Mouse (Mus musculus): ENCODE data around the gene Xpo6.

DNA sequence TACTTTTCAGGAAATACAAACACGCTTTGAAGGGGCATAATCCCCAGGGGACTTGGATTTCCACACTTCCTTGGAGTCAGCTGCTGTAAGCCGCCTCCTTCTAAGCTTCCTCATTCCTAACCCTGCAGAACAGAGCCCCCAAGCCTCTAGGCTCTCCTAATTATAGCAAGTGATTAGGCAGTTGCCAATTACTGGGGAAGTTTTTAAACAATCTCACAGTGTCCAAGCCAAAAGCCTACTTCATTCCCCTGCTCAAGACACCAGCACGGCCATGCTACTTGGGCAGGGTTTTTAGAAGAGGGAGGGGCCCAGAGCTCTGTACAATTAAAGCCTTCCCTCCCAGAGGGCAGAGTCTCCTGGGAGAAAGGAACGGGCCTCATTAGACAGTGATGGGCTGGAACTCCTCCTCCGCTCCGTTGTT, 114.0 kb downstream of the Xpo6 start:
- TF ChIP-seq POLR2A (IDR thresholded peaks at IDR 0.05; ENCODE audit: extremely low read depth, insufficient read depth, low read length) (no peak), CTCF (IDR thresholded peaks at IDR 0.05; ENCODE audit: extremely low read depth, insufficient read depth, low read length) (no peak)
